In the genomic region with DNA sequence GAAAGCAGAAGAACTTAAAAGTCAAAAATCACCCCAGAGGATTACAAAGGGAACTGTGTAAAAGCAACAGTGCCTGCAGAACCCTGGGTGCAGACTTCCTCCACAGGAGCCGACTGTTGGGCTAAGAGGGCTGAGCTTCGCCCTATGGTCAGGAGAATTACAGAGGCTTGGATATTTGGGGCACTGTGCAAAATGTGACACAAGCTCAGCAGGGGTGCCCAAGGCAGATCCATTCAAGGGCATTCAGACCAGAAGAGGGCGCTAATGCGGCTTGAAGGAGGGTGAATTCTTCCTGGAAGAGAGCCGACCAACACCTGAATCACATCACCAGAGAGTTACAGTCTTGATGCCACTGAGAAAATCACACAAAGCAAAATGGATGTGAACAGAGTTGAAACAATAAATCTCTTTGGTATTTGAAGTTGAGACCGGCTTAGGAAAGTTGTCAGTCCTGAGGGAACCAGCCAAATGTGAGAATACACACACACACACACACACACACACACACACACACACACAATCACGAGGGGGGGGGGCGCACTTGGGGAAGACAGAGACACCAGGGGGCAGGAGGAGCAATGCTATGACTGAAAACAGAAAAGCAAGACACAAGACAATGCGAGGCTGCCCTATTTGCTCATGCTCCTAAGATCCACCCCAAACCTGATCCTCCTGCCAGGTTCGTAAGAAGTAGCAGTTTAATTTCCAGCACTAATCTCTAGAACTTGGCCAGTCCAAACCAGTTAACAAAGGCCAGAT, we compare ENCODE assay signal across 10 mouse cellular contexts. TPM values are rescaled to one million over a fixed set of nuclear protein-coding genes. Genes with fewer than 3 reads are reported as not detected.
DNase-seq lines count a peak whose midpoint lies in the region; ATAC-seq and TF ChIP-seq lines count a peak whose summit lies in the region.
"Had no signal": no experiment of that assay in that cellular context is flagged by ENCODE, and none has a peak within 500 bp of the region (broad histone marks: within the 10 kb centered on the region; RNA-seq: fewer than 3 reads in every experiment).

No protein-coding gene starts in this region.

- H3K9me3 ChIP-seq in hindbrain, embryonic 14.5 days (ENCODE audit: control insufficient read depth, low read length): no peaks in the 10 kb centered on the region
- no peaks in the 10 kb centered on the region for H3K9me3 ChIP-seq in hindbrain, embryonic 12.5 days (replicated peaks)
- H3K9me3 ChIP-seq in neural tube, embryonic 11.5 days (ENCODE audit: control insufficient read depth, low read length): no peaks in the 10 kb centered on the region
- H3K9me3 ChIP-seq: embryonic facial prominence, embryonic 13.5 days had no signal

- intact Hi-C loops in gastrocnemius, postnatal 36 days (cut with DNase I): loop anchor here (5.0 kb wide), 1 partner anchor 90 kb away; no protein-coding TSS in a partner anchor
- intact Hi-C loops in left cerebral cortex, adult 2 months (cut with DNase I): loop anchor here (2.0 to 5.0 kb wide), 2 partner anchors 90 to 156 kb away; no protein-coding TSS in a partner anchor

- no peak for TF ChIP-seq POLR2A in thymus, adult 2 months (IDR thresholded peaks at IDR 0.05; ENCODE audit: control insufficient read depth, extremely low read depth, insufficient read depth, low read length, poor library complexity)

- H3K27me3 ChIP-seq in hindbrain, embryonic 14.5 days (ENCODE audit: control insufficient read depth, insufficient read depth, low read length): no peaks in the 10 kb centered on the region
- H3K27me3 ChIP-seq in hindbrain, embryonic 12.5 days: no peaks in the 10 kb centered on the region
- H3K27me3 ChIP-seq in neural tube, embryonic 11.5 days (ENCODE audit: control insufficient read depth, insufficient read depth, low read length): no peaks in the 10 kb centered on the region
- no peaks in the 10 kb centered on the region for H3K27me3 ChIP-seq in thymus, adult 2 months (ENCODE audit: control insufficient read depth, insufficient read depth, low read length)
- H3K27me3 ChIP-seq: embryonic facial prominence, embryonic 13.5 days had no signal

- no peak overlapping the region for H3K9ac ChIP-seq in hindbrain, embryonic 14.5 days
- H3K9ac ChIP-seq in hindbrain, embryonic 12.5 days: no peak overlapping the region
- H3K9ac ChIP-seq in neural tube, embryonic 11.5 days (ENCODE audit: low read length): no peak overlapping the region
- H3K9ac ChIP-seq: embryonic facial prominence, embryonic 13.5 days had no signal

- no peak overlapping the region for H3K4me3 ChIP-seq in hindbrain, embryonic 14.5 days (replicated peaks; ENCODE audit: low read length)
- H3K4me3 ChIP-seq in hindbrain, embryonic 12.5 days: no peak overlapping the region
- no peak overlapping the region for H3K4me3 ChIP-seq in left cerebral cortex, adult 2 months
- H3K4me3 ChIP-seq in neural tube, embryonic 11.5 days (ENCODE audit: low read depth, low read length): no peak overlapping the region
- H3K4me3 ChIP-seq in thymus, adult 2 months (ENCODE audit: control insufficient read depth, insufficient read depth, low read length): no peak overlapping the region
- H3K4me3 ChIP-seq: embryonic facial prominence, embryonic 13.5 days had no signal

- no peak overlapping the region for H3K4me2 ChIP-seq in hindbrain, embryonic 14.5 days (replicated peaks)
- no peak overlapping the region for H3K4me2 ChIP-seq in hindbrain, embryonic 12.5 days (replicated peaks)
- H3K4me2 ChIP-seq in neural tube, embryonic 11.5 days (ENCODE audit: low read depth): no peak overlapping the region
- H3K4me2 ChIP-seq: embryonic facial prominence, embryonic 13.5 days had no signal

- H3K4me1 ChIP-seq in hindbrain, embryonic 14.5 days (replicated peaks; ENCODE audit: control insufficient read depth, insufficient read depth, low read length): no peaks in the 10 kb centered on the region
- H3K4me1 ChIP-seq in hindbrain, embryonic 12.5 days: no peaks in the 10 kb centered on the region
- H3K4me1 ChIP-seq in neural tube, embryonic 11.5 days (ENCODE audit: control insufficient read depth, insufficient read depth, low read length): no peaks in the 10 kb centered on the region
- H3K4me1 ChIP-seq in thymus, adult 2 months (replicated peaks; ENCODE audit: control insufficient read depth, insufficient read depth, low read length): peaks cover 8% of the 10 kb centered on the region

- H3K36me3 ChIP-seq in hindbrain, embryonic 14.5 days (replicated peaks; ENCODE audit: control insufficient read depth, insufficient read depth): no peaks in the 10 kb centered on the region
- H3K36me3 ChIP-seq in hindbrain, embryonic 12.5 days: no peaks in the 10 kb centered on the region
- H3K36me3 ChIP-seq in neural tube, embryonic 11.5 days (ENCODE audit: control insufficient read depth, insufficient read depth, low read length): no peaks in the 10 kb centered on the region
- no peaks in the 10 kb centered on the region for H3K36me3 ChIP-seq in thymus, adult 2 months (ENCODE audit: control insufficient read depth, insufficient read depth, low read length)

- peak; percentile 39 for DNase-seq in hindbrain, embryonic 14.5 days (ENCODE audit: low spot score)
- peak; percentile 80 for DNase-seq in ES-CJ7 (ENCODE audit: low read depth, low spot score)
- DNase-seq in cerebellum, adult 18-20 months: peak; percentile 61 to 62
- peak; percentile 33 to 58 for DNase-seq in gastrocnemius, postnatal 36 days
- DNase-seq in left cerebral cortex, adult 2 months (ENCODE audit: extremely low spot score in 1 of 2, low spot score in 2 of 2): peak; percentile 51 to 63
- peak; percentile 64 for DNase-seq in neural tube, embryonic 11.5 days (ENCODE audit: low spot score)
- DNase-seq in thymus, adult 2 months: peak; percentile 79

- ATAC-seq in hindbrain, embryonic 14.5 days (ENCODE audit: low FRiP score): no peak
- ATAC-seq in hindbrain, embryonic 12.5 days (ENCODE audit: low FRiP score): no peak
- no peak for ATAC-seq in neural tube, embryonic 11.5 days (ENCODE audit: insufficient read depth, low FRiP score, low TSS enrichment)

- no peak overlapping the region for H3K27ac ChIP-seq in hindbrain, embryonic 14.5 days
- no peak overlapping the region for H3K27ac ChIP-seq in hindbrain, embryonic 12.5 days
- H3K27ac ChIP-seq in left cerebral cortex, adult 2 months: peak overlapping the region; percentile 82
- H3K27ac ChIP-seq in neural tube, embryonic 11.5 days (ENCODE audit: low read depth, low read length): no peak overlapping the region
- no peak overlapping the region for H3K27ac ChIP-seq in thymus, adult 2 months (ENCODE audit: control insufficient read depth, insufficient read depth, low read length)
- H3K27ac ChIP-seq: embryonic facial prominence, embryonic 13.5 days; macrophage had no signal

- TF ChIP-seq CTCF in left cerebral cortex, adult 2 months (IDR thresholded peaks at IDR 0.05): peak; percentile 64
- TF ChIP-seq CTCF in thymus, adult 2 months (IDR thresholded peaks at IDR 0.05; ENCODE audit: borderline replicate concordance, control insufficient read depth, extremely low read depth, insufficient read depth, low read length, poor library complexity): peak; percentile 46; the same call in 1 of the 2 replicates

- WGBS in hindbrain, embryonic 14.5 days: 65% methylated on average over 10 of the region's 10 CpGs
- 55% methylated on average over 10 of the region's 10 CpGs for WGBS in hindbrain, embryonic 12.5 days
- 58% methylated on average over 10 of the region's 10 CpGs for WGBS in neural tube, embryonic 11.5 days
- WGBS in thymus, adult 2 months: 53% methylated on average over 10 of the region's 10 CpGs

RNA-seq across cellular contexts. Expression of a gene that starts 20.2 kb away (rescaled TPM):
- polyA plus RNA-seq in hindbrain, embryonic 14.5 days (2014; fragmentation: Nextera tagmentation; extraction: Ambion mirVana): 5.8 and 6.4 TPM in 2 replicates
- polyA plus RNA-seq in hindbrain, embryonic 12.5 days (2016; fragmentation: Nextera tagmentation; extraction: Ambion mirVana): 8.2 and 8.6 TPM in 2 replicates
- 1 to 10 TPM; 1.8 to 2.0 TPM for total RNA-seq in gastrocnemius, postnatal 36 days (2021)
- total RNA-seq in left cerebral cortex, adult 2 months (2021): 1 to 10 TPM; 6.7 to 6.8 TPM
- 6.1 and 6.4 TPM in 2 replicates for polyA plus RNA-seq in neural tube, embryonic 11.5 days (2014; fragmentation: Nextera tagmentation; extraction: Ambion mirVana)
- 6.8 and 8.2 TPM in 2 replicates for polyA plus RNA-seq in thymus, adult 2 months (2012; rRNA removed)

RNA-seq across cellular contexts. Expression of a gene that starts 48.6 kb away (rescaled TPM):
- 18.9 and 23.9 TPM in 2 replicates for polyA plus RNA-seq in hindbrain, embryonic 14.5 days (2014; fragmentation: Nextera tagmentation; extraction: Ambion mirVana)
- 22.3 and 26.1 TPM in 2 replicates for polyA plus RNA-seq in hindbrain, embryonic 12.5 days (2016; fragmentation: Nextera tagmentation; extraction: Ambion mirVana)
- total RNA-seq in gastrocnemius, postnatal 36 days (2021): 10 to 100 TPM in 1 of 2 experiments, 1 to 10 TPM in 1; 7.2 to 12.0 TPM
- 10 to 100 TPM; 14.6 to 18.6 TPM for total RNA-seq in left cerebral cortex, adult 2 months (2021)
- 16.4 and 18.9 TPM in 2 replicates for polyA plus RNA-seq in neural tube, embryonic 11.5 days (2014; fragmentation: Nextera tagmentation; extraction: Ambion mirVana)
- 15.2 and 17.6 TPM in 2 replicates for polyA plus RNA-seq in thymus, adult 2 months (2012; rRNA removed)
